Mouse (Mus musculus): ENCODE measurements around the gene Ccdc80. TPM values are rescaled to one million over a fixed set of nuclear protein-coding genes. Genes with fewer than 3 reads are reported as not detected.

Gene Ccdc80
- total RNA-seq, 1 experiment, result 2.6 TPM

GRCm38 (mm10) chr16:45100892-45101291 lies 7.7 kb downstream of the Ccdc80 start:
- H3K4me1 ChIP-seq (ENCODE audit: control insufficient read depth in 2 of 2, insufficient read depth in 2 of 2, low read length in 2 of 2, poor library complexity in 1 of 2), result peaks cover 0 to 2% of the 10 kb centered on the region in 2 experiments; a peak in 1 of 4 replicates
- TF ChIP-seq CHD2 (IDR thresholded peaks at IDR 0.05; ENCODE audit: low read depth, low read length), result no peak
- TF ChIP-seq MAFK (IDR thresholded peaks at IDR 0.05; ENCODE audit: insufficient read depth, low read depth, low read length), result no peak
- TF ChIP-seq HCFC1 (IDR thresholded peaks at IDR 0.05; ENCODE audit: borderline replicate concordance, insufficient read depth, low read length), result no peak
- TF ChIP-seq ZC3H11A (IDR thresholded peaks at IDR 0.05; ENCODE audit: borderline replicate concordance, low read depth, low read length), result no peak
- no peak for TF ChIP-seq ZNF384 (IDR thresholded peaks at IDR 0.05; ENCODE audit: low read depth, low read length)
- H3K36me3 ChIP-seq (ENCODE audit: control insufficient read depth, insufficient read depth, low read length, poor library complexity, severe bottlenecking), result no peaks in the 10 kb centered on the region
- H3K27ac ChIP-seq (ENCODE audit: insufficient read depth, low read depth, low read length, poor library complexity, severe bottlenecking), result no peak overlapping the region
- H3K9me3 ChIP-seq (ENCODE audit: control insufficient read depth, insufficient read depth, low read depth, low read length), result no peaks in the 10 kb centered on the region
- H3K9ac ChIP-seq (ENCODE audit: insufficient read depth, low read depth, low read length, poor library complexity, severe bottlenecking), result no peak overlapping the region
- in situ Hi-C loops (cut with MboI; ENCODE audit: low sequenced_read_pairs in 2 of 2, unreplicated experiment in 2 of 2), result no loop called here
- no peak for DNase-seq (ENCODE audit: low read depth, low spot score)
- H3K4me3 ChIP-seq (ENCODE audit: insufficient read depth in 1 of 2, low read depth in 1 of 2, low read length in 2 of 2, poor library complexity in 1 of 2, severe bottlenecking in 1 of 2), result no peak overlapping the region

DNA sequence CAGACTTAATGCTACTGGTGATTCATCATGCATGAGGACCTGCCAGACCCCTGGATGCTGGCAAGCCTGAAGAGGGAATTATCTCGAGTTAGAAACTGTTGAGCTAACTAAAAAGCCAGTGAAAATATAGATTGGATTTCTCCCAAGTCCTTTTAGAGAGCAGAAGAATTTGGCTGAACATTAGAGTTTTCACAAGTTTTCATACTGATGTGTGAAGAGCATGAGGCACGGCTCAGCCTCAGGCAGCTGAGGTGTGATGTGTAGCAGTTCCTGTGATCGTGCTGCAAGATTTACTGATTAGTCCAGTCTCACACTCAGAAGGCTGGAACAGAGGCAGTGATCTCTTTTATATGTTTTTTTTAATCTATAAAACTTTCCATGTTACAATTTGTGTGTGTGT lies 11.8 kb downstream of the Ccdc80 start:
- no peaks in the 10 kb centered on the region for H3K4me1 ChIP-seq (ENCODE audit: control insufficient read depth in 2 of 2, insufficient read depth in 2 of 2, low read length in 2 of 2, poor library complexity in 1 of 2)
- H3K9me3 ChIP-seq (ENCODE audit: control insufficient read depth, insufficient read depth, low read depth, low read length), result no peaks in the 10 kb centered on the region
- DNase-seq (ENCODE audit: low read depth, low spot score), result no peak
- TF ChIP-seq MAFK (IDR thresholded peaks at IDR 0.05; ENCODE audit: insufficient read depth, low read depth, low read length) (no peak), ZC3H11A (IDR thresholded peaks at IDR 0.05; ENCODE audit: borderline replicate concordance, low read depth, low read length) (no peak), HCFC1 (IDR thresholded peaks at IDR 0.05; ENCODE audit: borderline replicate concordance, insufficient read depth, low read length) (no peak), ZNF384 (IDR thresholded peaks at IDR 0.05; ENCODE audit: low read depth, low read length) (no peak), CHD2 (IDR thresholded peaks at IDR 0.05; ENCODE audit: low read depth, low read length) (no peak)
- no peaks in the 10 kb centered on the region for H3K36me3 ChIP-seq (ENCODE audit: control insufficient read depth, insufficient read depth, low read length, poor library complexity, severe bottlenecking)
- no peak overlapping the region for H3K9ac ChIP-seq (ENCODE audit: insufficient read depth, low read depth, low read length, poor library complexity, severe bottlenecking)
- H3K4me3 ChIP-seq (ENCODE audit: insufficient read depth in 1 of 2, low read depth in 1 of 2, low read length in 2 of 2, poor library complexity in 1 of 2, severe bottlenecking in 1 of 2), result no peak overlapping the region
- in situ Hi-C loops (cut with MboI; ENCODE audit: low sequenced_read_pairs in 2 of 2, unreplicated experiment in 2 of 2), result no loop called here
- H3K27ac ChIP-seq (ENCODE audit: insufficient read depth, low read depth, low read length, poor library complexity, severe bottlenecking), result no peak overlapping the region

- H3K9me3 ChIP-seq (ENCODE audit: control insufficient read depth, insufficient read depth, low read depth, low read length), result no peaks in the 10 kb centered on the region
- no peaks in the 10 kb centered on the region for H3K4me1 ChIP-seq (ENCODE audit: control insufficient read depth in 2 of 2, insufficient read depth in 2 of 2, low read length in 2 of 2, poor library complexity in 1 of 2)
- no peak for TF ChIP-seq HCFC1 (IDR thresholded peaks at IDR 0.05; ENCODE audit: borderline replicate concordance, insufficient read depth, low read length)
- no peak for TF ChIP-seq CHD2 (IDR thresholded peaks at IDR 0.05; ENCODE audit: low read depth, low read length)
- no peak for TF ChIP-seq ZC3H11A (IDR thresholded peaks at IDR 0.05; ENCODE audit: borderline replicate concordance, low read depth, low read length)
- no peak for TF ChIP-seq MAFK (IDR thresholded peaks at IDR 0.05; ENCODE audit: insufficient read depth, low read depth, low read length)
- TF ChIP-seq ZNF384 (IDR thresholded peaks at IDR 0.05; ENCODE audit: low read depth, low read length), result no peak
- H3K27ac ChIP-seq (ENCODE audit: insufficient read depth, low read depth, low read length, poor library complexity, severe bottlenecking), result no peak overlapping the region
- H3K36me3 ChIP-seq (ENCODE audit: control insufficient read depth, insufficient read depth, low read length, poor library complexity, severe bottlenecking), result no peaks in the 10 kb centered on the region
- no peak overlapping the region for H3K4me3 ChIP-seq (ENCODE audit: insufficient read depth in 1 of 2, low read depth in 1 of 2, low read length in 2 of 2, poor library complexity in 1 of 2, severe bottlenecking in 1 of 2)
- H3K9ac ChIP-seq (ENCODE audit: insufficient read depth, low read depth, low read length, poor library complexity, severe bottlenecking), result no peak overlapping the region
- no peak for DNase-seq (ENCODE audit: low read depth, low spot score)
- in situ Hi-C loops (cut with MboI; ENCODE audit: low sequenced_read_pairs in 2 of 2, unreplicated experiment in 2 of 2), result no loop called here
Measured at GRCm38 (mm10) chr16:45108203-45108878, 15.1 kb downstream of the Ccdc80 start.

DNA sequence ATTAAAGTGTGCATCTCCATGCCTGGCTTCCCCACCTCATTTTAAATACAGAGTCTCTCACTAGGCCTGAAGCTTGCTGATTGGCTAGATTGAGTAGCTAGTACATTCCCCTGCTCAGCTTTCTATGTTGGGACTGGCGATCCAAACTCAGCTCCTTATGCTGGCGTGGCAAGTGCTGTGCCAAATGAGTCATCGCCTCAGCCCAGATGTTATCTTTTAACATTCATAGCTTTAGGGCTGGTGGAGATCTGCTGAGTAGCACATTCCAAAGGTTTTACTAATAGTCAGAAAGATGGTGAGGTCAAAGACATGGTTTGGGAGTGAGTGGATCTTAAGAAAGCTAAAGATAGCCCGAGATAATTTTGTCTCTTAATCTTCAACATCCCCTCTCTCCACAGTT lies 17.3 kb downstream of the Ccdc80 start:
- no peak overlapping the region for H3K27ac ChIP-seq (ENCODE audit: insufficient read depth, low read depth, low read length, poor library complexity, severe bottlenecking)
- H3K4me1 ChIP-seq (ENCODE audit: control insufficient read depth in 2 of 2, insufficient read depth in 2 of 2, low read length in 2 of 2, poor library complexity in 1 of 2), result no peaks in the 10 kb centered on the region
- no peak overlapping the region for H3K4me3 ChIP-seq (ENCODE audit: insufficient read depth in 1 of 2, low read depth in 1 of 2, low read length in 2 of 2, poor library complexity in 1 of 2, severe bottlenecking in 1 of 2)
- in situ Hi-C loops (cut with MboI; ENCODE audit: low sequenced_read_pairs in 2 of 2, unreplicated experiment in 2 of 2), result no loop called here
- TF ChIP-seq MAFK (IDR thresholded peaks at IDR 0.05; ENCODE audit: insufficient read depth, low read depth, low read length), result peak; percentile 71
- TF ChIP-seq ZNF384 (IDR thresholded peaks at IDR 0.05; ENCODE audit: low read depth, low read length), result no peak
- no peak for TF ChIP-seq HCFC1 (IDR thresholded peaks at IDR 0.05; ENCODE audit: borderline replicate concordance, insufficient read depth, low read length)
- TF ChIP-seq CHD2 (IDR thresholded peaks at IDR 0.05; ENCODE audit: low read depth, low read length), result no peak
- TF ChIP-seq ZC3H11A (IDR thresholded peaks at IDR 0.05; ENCODE audit: borderline replicate concordance, low read depth, low read length), result no peak
- H3K36me3 ChIP-seq (ENCODE audit: control insufficient read depth, insufficient read depth, low read length, poor library complexity, severe bottlenecking), result no peaks in the 10 kb centered on the region
- no peak overlapping the region for H3K9ac ChIP-seq (ENCODE audit: insufficient read depth, low read depth, low read length, poor library complexity, severe bottlenecking)
- H3K9me3 ChIP-seq (ENCODE audit: control insufficient read depth, insufficient read depth, low read depth, low read length), result no peaks in the 10 kb centered on the region
- DNase-seq (ENCODE audit: low read depth, low spot score), result no peak

Measured in ES-E14 (cell line).